Mouse (Mus musculus): ENCODE measurements around the gene Bud23.

The Bud23 gene

DNA sequence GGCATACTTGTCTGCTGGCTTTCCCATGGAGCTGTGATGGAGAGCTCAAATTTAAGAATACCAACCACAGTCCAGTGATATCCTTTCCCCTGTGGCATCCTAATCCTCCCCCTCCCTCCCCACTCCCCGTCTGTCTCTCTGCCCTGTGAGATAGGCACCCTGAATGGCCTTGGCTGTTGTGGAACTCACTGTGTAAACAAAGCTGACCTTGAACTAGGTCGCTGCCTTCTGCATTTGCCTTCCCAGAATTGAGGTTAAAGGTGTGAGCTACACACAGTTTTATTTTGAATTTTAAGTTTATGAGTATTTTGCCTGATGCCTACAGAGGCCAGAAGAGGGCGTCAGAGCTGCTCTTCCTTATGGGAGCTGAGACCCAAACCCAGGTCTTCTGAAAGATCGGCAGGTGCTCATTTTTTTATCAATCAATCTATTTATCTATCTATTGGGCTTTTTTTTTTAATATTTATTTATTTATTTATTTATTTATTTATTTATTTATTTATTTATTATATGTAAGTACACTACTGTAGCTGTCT, 48.5 kb downstream of the Bud23 start:
- no peak for DNase-seq

- peak; percentile 83 for DNase-seq
Measured at GRCm38 (mm10) chr5:135015497-135015896, 49.3 kb downstream of the Bud23 start.

DNA sequence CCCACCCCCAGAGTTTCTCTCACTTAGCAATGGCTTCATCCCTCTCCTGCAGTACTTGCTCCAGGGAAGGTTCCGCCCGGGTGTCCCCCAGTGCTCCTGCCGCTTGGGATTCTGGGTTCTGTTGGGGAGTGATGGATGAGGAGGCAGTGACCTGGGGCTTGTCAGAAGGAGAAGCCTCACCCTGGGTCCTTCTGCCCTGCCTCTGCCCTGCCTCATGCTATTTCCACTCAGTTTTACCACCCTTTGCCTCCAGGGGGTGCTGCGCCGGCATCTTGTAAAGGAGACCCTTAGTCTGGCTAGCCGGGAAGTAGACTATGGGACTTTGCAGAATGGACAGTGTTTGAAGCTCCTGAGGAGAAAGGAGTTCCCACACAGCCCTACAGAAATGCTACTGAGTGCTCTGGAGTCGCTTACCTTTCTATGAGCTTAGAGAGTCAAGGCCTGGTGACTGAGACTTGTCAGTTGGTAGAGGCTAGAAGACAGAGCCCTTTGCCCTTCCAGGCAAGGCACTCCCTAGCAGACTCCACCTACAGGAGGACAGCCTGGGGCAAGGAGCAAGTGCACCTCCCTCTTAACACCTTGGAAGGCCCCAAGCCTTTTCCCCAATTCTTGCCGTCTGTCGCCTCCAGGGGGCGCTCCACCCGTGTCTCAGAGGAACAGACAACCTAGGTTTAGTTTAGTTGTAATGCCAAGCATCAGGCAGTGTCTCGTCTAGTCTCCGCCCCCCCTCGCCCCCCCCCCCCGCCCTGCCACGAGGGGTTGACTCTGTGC, 51.9 kb downstream of the Bud23 start:
- DNase-seq, result peak; percentile 86

DNA sequence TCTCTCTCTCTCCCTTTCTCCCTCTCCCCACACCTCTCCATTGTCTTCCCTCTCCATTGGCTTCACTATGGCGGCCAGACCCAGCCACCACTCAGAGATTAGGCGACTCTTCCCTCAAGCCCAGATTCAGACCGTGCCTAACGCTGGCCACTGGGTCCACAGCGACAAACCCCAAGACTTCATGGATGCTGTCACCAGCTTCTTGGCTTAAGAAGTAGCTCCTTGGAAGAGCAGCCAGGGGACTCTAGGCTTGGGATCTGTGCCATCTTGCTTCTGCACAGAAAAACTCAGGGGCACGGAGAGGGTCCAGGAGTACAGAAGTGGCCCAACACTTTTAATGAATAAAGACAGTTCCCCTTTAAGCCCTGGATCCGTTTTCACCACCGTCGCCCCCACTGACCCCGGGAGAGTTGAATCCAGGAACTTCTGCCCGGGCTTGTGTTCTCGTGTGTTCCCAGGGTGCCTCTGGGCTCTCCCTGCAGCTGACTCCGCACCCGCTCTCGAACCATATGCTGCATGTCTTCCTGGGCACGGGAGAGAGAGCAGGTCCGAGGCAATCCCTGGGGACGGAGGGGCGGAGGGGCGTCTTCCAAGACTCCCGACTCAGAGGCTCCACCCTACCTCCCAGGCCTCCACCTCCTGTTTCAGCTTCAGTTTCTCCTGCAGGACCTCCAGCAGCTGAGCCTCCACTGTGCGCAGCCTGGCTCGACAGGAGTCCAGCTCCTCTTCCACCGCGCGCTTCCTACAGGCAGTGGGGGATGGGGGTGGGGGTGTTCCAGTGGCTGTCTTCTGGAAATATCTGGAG, 52.7 kb downstream of the Bud23 start:
- peak; percentile 46 for DNase-seq

GRCm38 (mm10) chr5:135010841-135011743, 53.7 kb downstream of the Bud23 start:
- DNase-seq, result no peak

DNA sequence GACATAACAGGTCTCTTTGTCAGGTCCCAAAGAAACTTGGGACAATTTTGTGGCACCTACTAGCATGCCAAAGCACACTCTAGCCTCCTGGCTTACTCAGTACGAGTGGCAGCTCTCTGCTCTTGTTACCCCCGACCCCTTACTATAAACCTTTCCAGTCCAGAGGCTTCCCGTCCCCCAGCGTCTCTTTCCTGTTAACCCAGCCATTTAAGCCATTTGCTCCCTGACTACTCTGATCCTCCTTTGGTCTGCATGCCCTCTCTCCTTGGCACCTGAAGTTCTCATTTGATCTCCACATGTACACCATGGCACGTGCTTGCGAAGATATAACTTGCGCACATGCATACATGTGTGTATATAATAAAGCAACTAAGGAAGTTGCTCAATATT, 54.4 kb downstream of the Bud23 start:
- DNase-seq, result no peak

DNA sequence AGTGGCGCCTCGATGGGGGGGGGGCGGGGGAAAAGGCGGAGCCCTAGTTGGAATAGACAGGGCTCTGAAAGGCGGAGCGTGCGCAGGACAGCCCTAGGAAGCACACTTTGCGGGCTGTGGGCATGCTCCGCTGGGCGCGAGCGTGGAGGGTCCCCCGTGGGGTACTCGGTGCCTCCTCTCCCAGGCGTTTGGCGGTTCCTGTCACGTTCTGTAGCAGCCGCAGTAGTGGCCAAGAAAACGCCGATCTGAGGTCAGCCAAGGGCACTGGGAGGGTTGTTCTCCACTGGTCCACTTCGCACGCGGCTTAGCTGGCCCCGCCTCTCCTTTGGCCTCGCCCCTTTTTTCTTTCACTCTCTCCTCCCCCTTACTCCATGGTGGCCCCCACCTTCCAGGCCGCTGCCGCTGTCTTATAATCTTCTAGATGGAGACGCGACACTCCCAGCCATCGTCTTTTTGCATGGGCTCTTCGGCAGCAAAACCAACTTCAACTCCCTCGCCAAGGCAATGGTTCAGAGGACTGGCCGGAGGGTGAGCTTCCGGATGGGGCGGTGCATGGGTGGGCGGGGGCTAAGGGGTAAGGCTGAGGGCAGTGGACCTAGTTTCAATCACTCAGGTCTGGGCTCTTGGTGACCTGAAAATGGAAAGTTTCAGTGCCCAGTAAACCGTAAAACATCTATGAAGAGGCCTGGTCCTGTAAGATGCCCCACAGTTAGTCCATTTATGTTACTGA, 55.0 kb downstream of the Bud23 start:
- DNase-seq, result peak; percentile 88

DNA sequence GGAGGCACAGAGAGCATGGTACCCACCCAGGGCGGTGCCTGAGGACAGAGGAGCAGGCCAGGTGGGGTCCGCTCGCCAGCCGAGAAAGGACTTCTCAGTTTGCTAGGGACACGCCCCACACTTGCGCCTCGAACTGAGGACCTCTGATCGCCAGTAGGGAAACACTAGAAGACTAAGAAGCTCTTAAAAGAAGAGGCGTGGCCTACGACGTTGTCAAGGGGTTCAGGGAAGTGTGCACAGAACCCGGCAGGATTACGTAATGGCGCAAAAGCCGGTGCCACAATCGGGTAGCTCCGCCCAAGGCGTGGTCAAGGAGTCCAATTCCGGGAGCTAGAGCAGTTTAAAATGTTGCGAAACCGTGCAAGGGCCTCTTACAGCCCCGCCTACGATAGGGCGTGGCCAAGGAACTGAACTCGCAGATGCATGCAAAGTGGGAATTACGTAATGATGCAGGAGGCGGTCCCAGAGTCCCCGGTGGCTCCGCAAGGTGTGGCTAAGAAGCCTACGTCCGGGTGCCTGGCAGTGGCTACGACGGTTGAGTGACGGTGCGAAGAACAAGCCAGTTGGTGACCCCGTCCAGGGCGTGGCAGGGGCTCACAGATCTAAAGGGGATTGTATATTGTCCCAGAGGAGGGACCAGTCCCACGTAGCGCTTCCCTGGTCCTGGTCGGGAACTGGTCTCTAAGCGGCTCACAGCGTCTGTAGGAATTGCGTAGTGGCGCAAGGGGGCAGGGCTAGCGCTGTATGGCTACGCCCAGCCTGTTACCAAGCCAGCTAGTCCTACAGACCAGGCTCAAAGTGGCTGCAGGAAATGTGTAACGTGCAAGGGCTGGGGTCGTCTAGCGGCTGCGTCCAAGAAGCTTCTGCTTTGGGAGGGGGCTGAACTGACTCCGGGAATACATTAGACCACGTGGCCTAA, 55.8 kb downstream of the Bud23 start, which contains the start of gene Abhd11:
Abhd11 (plus strand) TSS at position 482 of the 919 bp plus-strand sequence.
- DNase-seq, result peak; percentile 100

DNA sequence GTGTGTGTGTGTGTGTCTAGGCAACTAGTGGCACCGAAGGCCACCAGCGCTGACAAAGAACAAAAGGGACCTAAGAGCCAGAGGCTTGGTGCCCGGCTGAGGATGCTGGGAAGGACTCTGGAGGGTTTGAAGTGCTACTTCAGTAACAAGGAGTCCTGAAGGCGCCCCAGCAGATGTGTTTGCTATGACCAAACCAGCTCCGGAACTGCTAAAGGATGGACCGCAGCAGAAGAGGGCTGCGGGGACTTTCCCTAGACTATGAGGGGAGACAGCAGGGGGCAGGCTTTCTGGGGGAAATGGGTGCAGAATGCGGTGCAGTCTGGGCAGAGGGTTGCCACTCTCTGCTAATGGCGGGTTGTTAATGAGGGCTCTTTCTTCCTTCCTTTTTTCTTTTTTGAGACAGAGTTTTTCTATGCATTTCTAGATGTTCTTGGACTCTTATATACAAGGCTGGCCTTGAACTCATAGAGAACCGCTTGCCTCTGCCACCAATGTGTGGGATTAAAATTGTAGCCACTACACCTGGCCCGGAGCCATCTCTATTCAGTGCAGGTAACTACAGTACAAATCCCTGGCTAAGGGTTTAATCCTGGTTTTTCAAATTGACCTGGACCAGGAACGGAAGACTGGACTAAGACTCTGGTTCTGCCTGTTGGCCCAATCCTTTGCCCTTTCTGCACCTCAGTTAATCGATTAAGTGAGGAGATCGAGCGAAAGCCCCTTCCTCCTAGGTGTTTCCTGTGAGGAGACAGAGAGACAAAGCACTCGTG, 56.8 kb downstream of the Bud23 start:
- no peak for DNase-seq
